Mouse (Mus musculus) stomach, embryonic 16.5 days (tissue): Measurements from ENCODE around the gene Anks6. TPM values are rescaled to one million over a fixed set of nuclear protein-coding genes. Genes with fewer than 3 reads are reported as not detected.

ENCODE experiments used
- ATAC-seq: fragments of 200-750 bp; cut with Nextera tagmentation; 2 replicates; pipeline ENCODE4 v1.8.0; 2017; ENCODE audit warnings: moderate number of reproducible peaks, moderate TSS enrichment; ENCODE audit not compliant: insufficient read depth, low FRiP score
- H3K27ac ChIP-seq: fragments of 300-500 bp; sonication (generic); 2 replicates; pipeline ENCODE4 v1.5.1; 2014; ENCODE audit warnings: low read length
- H3K27me3 ChIP-seq: fragments of 300-500 bp; sonication (generic); 2 replicates; pipeline ENCODE4 v1.6.1; 2014; ENCODE audit warnings: low read length, control low read depth, mixed read lengths; ENCODE audit not compliant: control insufficient read depth, insufficient read depth
- H3K36me3 ChIP-seq: fragments of 300-500 bp; sonication (generic); 2 replicates; pipeline ENCODE4 v1.6.1; 2014; ENCODE audit warnings: low read length; ENCODE audit not compliant: control insufficient read depth, insufficient read depth
- H3K4me1 ChIP-seq: fragments of 300-500 bp; sonication (generic); 2 replicates; pipeline ENCODE4 v1.6.1; 2014; ENCODE audit warnings: low read length, control low read depth, mixed read lengths; ENCODE audit not compliant: control insufficient read depth, insufficient read depth
- H3K4me2 ChIP-seq: fragments of 300-500 bp; sonication (generic); 2 replicates; pipeline ENCODE4 v1.6.1; 2014; ENCODE audit warnings: low read depth, low read length, mixed read lengths
- H3K4me3 ChIP-seq: fragments of 300-500 bp; sonication (generic); replicated peaks from 2 replicates; pipeline ENCODE4 v1.5.1; 2014; ENCODE audit warnings: mild to moderate bottlenecking, low read length
- H3K9ac ChIP-seq: fragments of 300-500 bp; sonication (generic); 2 replicates; pipeline ENCODE4 v1.6.1; 2014; ENCODE audit warnings: low read length
- H3K9me3 ChIP-seq: fragments of 300-500 bp; sonication (generic); replicated peaks from 2 replicates; pipeline ENCODE4 v1.6.1; 2016; ENCODE audit warnings: low read length, control low read depth; ENCODE audit not compliant: control insufficient read depth
- WGBS: fragments of 180-500 bp; shearing (Covaris S2); extraction: QIAGEN DNeasy Blood & Tissue Kit; methylation state at CpG from one replicate; pipeline ENCODE4 v1.1.7; 2014; 5-methylcytosine and 5-hydroxymethylcytosine counted together
- polyA plus RNA-seq: library from polyadenylated mRNA; unstranded; fragments of >200 nt; fragmentation: Nextera tagmentation; extraction: Ambion mirVana; gene quantifications from 2 replicates; pipeline ENCODE4 v1.2.1, GENCODE M21; 2015

The Anks6 gene
- polyA plus RNA-seq, 1 experiment from 2014 or later, result 3.9 TPM

GRCm38 (mm10) chr4:47035536-47035935, 21.7 kb downstream of the Anks6 start:
- Histone ChIP-seq H3K4me2 (no peak overlapping the region), H3K27ac (no peak overlapping the region), H3K4me1 (no peaks in the 10 kb centered on the region), H3K36me3 (peaks cover 3% of the 10 kb centered on the region; the same call in 1 of the 2 replicates), H3K4me3 (no peak overlapping the region), H3K9ac (no peak overlapping the region), H3K9me3 (no peaks in the 10 kb centered on the region), H3K27me3 (no peaks in the 10 kb centered on the region)
- 76% methylated on average over 14 of the region's 14 CpGs for WGBS
- no peak; the same call in 1 of the 2 replicates for ATAC-seq

GRCm38 (mm10) chr4:47032171-47032570, 25.1 kb downstream of the Anks6 start:
- Histone ChIP-seq H3K36me3 (peaks cover 3% of the 10 kb centered on the region; the same call in 1 of the 2 replicates), H3K27ac (no peak overlapping the region), H3K4me1 (no peaks in the 10 kb centered on the region), H3K4me2 (no peak overlapping the region), H3K9ac (no peak overlapping the region), H3K9me3 (no peaks in the 10 kb centered on the region), H3K27me3 (no peaks in the 10 kb centered on the region), H3K4me3 (no peak overlapping the region)
- 76% methylated on average over 8 of the region's 8 CpGs for WGBS
- no peak for ATAC-seq

- H3K9me3 ChIP-seq, result no peaks in the 10 kb centered on the region
- no peak overlapping the region for H3K4me3 ChIP-seq
- no peaks in the 10 kb centered on the region for H3K4me1 ChIP-seq
- H3K9ac ChIP-seq, result no peak overlapping the region
- no peak overlapping the region for H3K4me2 ChIP-seq
- H3K27me3 ChIP-seq, result no peaks in the 10 kb centered on the region
- H3K27ac ChIP-seq, result no peak overlapping the region
- H3K36me3 ChIP-seq, result 0 out of 2 replicates have a peak, but pooled peaks cover 3% of the 10 kb centered on the region
- no peak for ATAC-seq
- 76% methylated on average over 5 of the region's 5 CpGs for WGBS
Observed at GRCm38 (mm10) chr4:47028791-47029190, 28.4 kb downstream of the Anks6 start.

GRCm38 (mm10) chr4:47023949-47024348, 33.3 kb downstream of the Anks6 start:
- no peaks in the 10 kb centered on the region for H3K9me3 ChIP-seq

GRCm38 (mm10) chr4:47022804-47023603, 34.2 kb downstream of the Anks6 start:
- no peaks in the 10 kb centered on the region for H3K9me3 ChIP-seq
- no peak overlapping the region for H3K27ac ChIP-seq
- no peak for ATAC-seq
- no peak overlapping the region for H3K4me3 ChIP-seq
- H3K27me3 ChIP-seq, result no peaks in the 10 kb centered on the region
- H3K9ac ChIP-seq, result no peak overlapping the region
- H3K4me1 ChIP-seq, result no peaks in the 10 kb centered on the region
- no peaks in the 10 kb centered on the region for H3K36me3 ChIP-seq
- no peak overlapping the region for H3K4me2 ChIP-seq
- WGBS, result 67% methylated on average over 10 of the region's 10 CpGs

More at GRCm38 (mm10) chr4:47023949-47024348, 33.3 kb downstream of the Anks6 start:
- Histone ChIP-seq H3K9ac (no peak overlapping the region), H3K4me3 (no peak overlapping the region), H3K36me3 (no peaks in the 10 kb centered on the region), H3K27ac (no peak overlapping the region), H3K27me3 (no peaks in the 10 kb centered on the region), H3K4me2 (no peak overlapping the region), H3K4me1 (no peaks in the 10 kb centered on the region)
- 62% methylated on average over 6 of the region's 6 CpGs for WGBS
- no peak for ATAC-seq

GRCm38 (mm10) chr4:47020563-47020962, 36.7 kb downstream of the Anks6 start:
- 19% methylated on average over 5 of the region's 5 CpGs for WGBS
- no peak overlapping the region for H3K4me2 ChIP-seq
- no peaks in the 10 kb centered on the region for H3K36me3 ChIP-seq

GRCm38 (mm10) chr4:47015156-47015555, 42.1 kb downstream of the Anks6 start:
- no peak overlapping the region for H3K9ac ChIP-seq
- H3K4me1 ChIP-seq, result peaks cover 9% of the 10 kb centered on the region; the same call in 1 of the 2 replicates
- no peak overlapping the region for H3K4me3 ChIP-seq
- H3K27me3 ChIP-seq, result no peaks in the 10 kb centered on the region
- no peak for ATAC-seq
- H3K9me3 ChIP-seq, result no peaks in the 10 kb centered on the region
- 25% methylated on average over 3 of the region's 3 CpGs for WGBS
- no peak overlapping the region for H3K27ac ChIP-seq
- H3K4me2 ChIP-seq, result no peak overlapping the region
- H3K36me3 ChIP-seq, result no peaks in the 10 kb centered on the region

More at GRCm38 (mm10) chr4:47020563-47020962, 36.7 kb downstream of the Anks6 start:
- no peaks in the 10 kb centered on the region for H3K9me3 ChIP-seq
- no peak overlapping the region for H3K4me3 ChIP-seq
- no peaks in the 10 kb centered on the region for H3K27me3 ChIP-seq
- ATAC-seq, result no peak
- no peak overlapping the region for H3K9ac ChIP-seq
- no peak overlapping the region for H3K27ac ChIP-seq
- no peaks in the 10 kb centered on the region for H3K4me1 ChIP-seq

- 45% methylated on average over 10 of the region's 10 CpGs for WGBS
- Histone ChIP-seq H3K4me2 (no peak overlapping the region), H3K9me3 (no peaks in the 10 kb centered on the region), H3K4me1 (peaks cover 9% of the 10 kb centered on the region; the same call in 1 of the 2 replicates), H3K27ac (no peak overlapping the region), H3K27me3 (no peaks in the 10 kb centered on the region), H3K4me3 (no peak overlapping the region), H3K36me3 (no peaks in the 10 kb centered on the region), H3K9ac (no peak overlapping the region)
- ATAC-seq, result no peak
Observed at GRCm38 (mm10) chr4:47012476-47012875, 44.8 kb downstream of the Anks6 start.

GRCm38 (mm10) chr4:47010400-47011231, 46.6 kb downstream of the Anks6 start:
- Histone ChIP-seq H3K9me3 (no peaks in the 10 kb centered on the region), H3K4me3 (no peak overlapping the region), H3K4me1 (peaks cover 9% of the 10 kb centered on the region; the same call in 1 of the 2 replicates), H3K9ac (no peak overlapping the region), H3K4me2 (peak overlapping the region; percentile 25), H3K27ac (no peak overlapping the region), H3K27me3 (no peaks in the 10 kb centered on the region), H3K36me3 (no peaks in the 10 kb centered on the region)
- no peak for ATAC-seq
- 36% methylated on average over 12 of the region's 12 CpGs for WGBS
